Mouse (Mus musculus) forebrain, embryonic 10.5 days (tissue): Measurements from ENCODE around the gene Tex26. TPM values are rescaled to one million over a fixed set of nuclear protein-coding genes. Genes with fewer than 3 reads are reported as not detected.

Experiments
- DNase-seq: peaks from one replicate; pipeline ENCODE4 v3.0.0-alpha.2; 2017; ENCODE audit warnings: low spot score; ENCODE audit errors: extremely low spot score
- H3K27ac ChIP-seq: fragments of 300-500 bp; sonication (generic); 2 replicates; pipeline ENCODE4 v1.5.1; 2016; ENCODE audit warnings: mild to moderate bottlenecking
- H3K27me3 ChIP-seq: fragments of 300-500 bp; sonication (generic); 2 replicates; pipeline ENCODE4 v1.6.1; 2016; ENCODE audit warnings: mild to moderate bottlenecking; ENCODE audit not compliant: poor library complexity, severe bottlenecking
- H3K36me3 ChIP-seq: fragments of 300-500 bp; sonication (generic); replicated peaks from 2 replicates; pipeline ENCODE4 v1.6.1; 2016; ENCODE audit warnings: mild to moderate bottlenecking, moderate library complexity
- H3K4me1 ChIP-seq: fragments of 300-500 bp; sonication (generic); 2 replicates; pipeline ENCODE4 v1.6.1; 2016
- H3K4me3 ChIP-seq: fragments of 300-500 bp; sonication (generic); 2 replicates; pipeline ENCODE4 v1.5.1; 2016; ENCODE audit warnings: mild to moderate bottlenecking, moderate library complexity
- H3K9me3 ChIP-seq: fragments of 300-500 bp; sonication (generic); 2 replicates; pipeline ENCODE4 v1.6.1; 2016; ENCODE audit warnings: mild to moderate bottlenecking, moderate library complexity
- WGBS: fragments of 180-500 bp; shearing (Covaris S2); methylation state at CpG from one replicate; pipeline ENCODE4 v1.1.7; 2016; 5-methylcytosine and 5-hydroxymethylcytosine counted together
- polyA plus RNA-seq: library from polyadenylated mRNA; unstranded; fragments of >200 nt; fragmentation: Nextera tagmentation; extraction: Ambion mirVana; gene quantifications from 2 replicates; pipeline ENCODE4 v1.2.1, GENCODE M21; 2016

Gene Tex26
- polyA plus RNA-seq, 1 experiment from 2014 or later: 1.5 TPM

GRCm38 (mm10) chr5:149503423-149504175 lies 64.1 kb downstream of the Tex26 start:
- no peak for DNase-seq
- Histone ChIP-seq H3K36me3 (no peaks in the 10 kb centered on the region), H3K27me3 (peaks cover 65% of the 10 kb centered on the region), H3K4me1 (peaks cover 18% of the 10 kb centered on the region), H3K4me3 (no peak overlapping the region), H3K9me3 (peaks cover 4% of the 10 kb centered on the region; the same call in 1 of the 2 replicates), H3K27ac (no peak overlapping the region)
- 89% methylated on average over 23 of the region's 23 CpGs for WGBS

- no peaks in the 10 kb centered on the region for H3K36me3 ChIP-seq
- H3K27me3 ChIP-seq: peaks cover 65% of the 10 kb centered on the region
- no peak for DNase-seq
- peaks cover 17% of the 10 kb centered on the region for H3K4me1 ChIP-seq
- H3K4me3 ChIP-seq: no peak overlapping the region
- WGBS: 94% methylated on average over 8 of the region's 8 CpGs
- H3K9me3 ChIP-seq: peaks cover 4% of the 10 kb centered on the region; the same call in 1 of the 2 replicates
- no peak overlapping the region for H3K27ac ChIP-seq
Measured at GRCm38 (mm10) chr5:149504985-149505384, 65.5 kb downstream of the Tex26 start.

GRCm38 (mm10) chr5:149506033-149506432 lies 66.6 kb downstream of the Tex26 start:
- no peak for DNase-seq
- Histone ChIP-seq H3K27ac (no peak overlapping the region), H3K9me3 (peaks cover 4% of the 10 kb centered on the region; the same call in 1 of the 2 replicates), H3K36me3 (no peaks in the 10 kb centered on the region), H3K27me3 (peaks cover 61% of the 10 kb centered on the region), H3K4me1 (peaks cover 21% of the 10 kb centered on the region), H3K4me3 (no peak overlapping the region)
- whole genome bisulfite sequencing: 98% methylated on average over 2 of the region's 2 CpGs

DNA sequence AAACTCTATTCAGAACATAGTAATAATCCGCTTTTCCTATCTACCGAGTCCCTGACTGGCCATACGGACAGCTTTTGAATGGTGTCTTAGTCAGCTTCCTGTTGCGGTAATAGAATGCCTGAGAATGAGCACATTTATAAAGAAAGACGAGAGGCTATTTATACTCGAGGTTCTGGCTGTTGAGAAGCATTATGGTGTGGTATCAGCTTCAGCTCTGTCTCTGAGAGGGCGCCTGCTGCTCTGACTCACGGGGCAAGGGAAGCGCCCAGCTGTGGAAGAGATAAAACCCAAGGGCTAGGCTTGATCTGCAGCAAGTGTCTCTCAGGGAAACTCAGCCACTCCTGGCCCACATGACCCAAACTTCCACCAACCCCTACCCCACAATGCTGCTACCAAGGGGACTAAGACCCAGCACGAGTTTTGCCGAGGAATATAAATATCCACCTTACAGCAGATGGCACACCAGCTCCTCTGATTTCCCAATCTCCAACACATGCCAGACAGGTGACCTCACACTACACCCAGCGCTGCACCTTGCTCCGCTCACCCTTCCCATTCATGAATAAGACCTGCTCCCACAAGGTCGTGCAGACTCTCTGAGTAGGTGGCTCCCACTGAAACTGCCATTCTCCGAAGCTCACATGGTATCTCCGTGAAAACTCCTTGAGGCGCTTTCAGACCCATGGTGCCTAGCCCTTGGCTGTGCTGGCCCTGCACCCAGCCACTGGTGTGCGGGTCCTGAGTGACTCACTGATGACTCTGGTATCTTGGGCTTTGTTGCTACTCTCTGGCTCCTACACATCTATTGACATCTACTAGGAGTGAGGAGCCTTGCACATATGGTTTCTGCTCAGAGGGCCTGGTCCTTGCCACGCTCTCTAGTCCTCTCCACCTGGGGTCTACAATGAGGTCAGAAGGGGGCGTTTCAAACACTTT lies 68.9 kb downstream of the Tex26 start:
- Histone ChIP-seq H3K9me3 (peaks cover 4% of the 10 kb centered on the region; the same call in 1 of the 2 replicates), H3K4me1 (peaks cover 40% of the 10 kb centered on the region), H3K27ac (no peak overlapping the region), H3K4me3 (no peak overlapping the region), H3K36me3 (no peaks in the 10 kb centered on the region), H3K27me3 (peaks cover 45% of the 10 kb centered on the region; the same call in 1 of the 2 replicates)
- WGBS: 87% methylated on average over 20 of the region's 20 CpGs
- no peak for DNase-seq

DNA sequence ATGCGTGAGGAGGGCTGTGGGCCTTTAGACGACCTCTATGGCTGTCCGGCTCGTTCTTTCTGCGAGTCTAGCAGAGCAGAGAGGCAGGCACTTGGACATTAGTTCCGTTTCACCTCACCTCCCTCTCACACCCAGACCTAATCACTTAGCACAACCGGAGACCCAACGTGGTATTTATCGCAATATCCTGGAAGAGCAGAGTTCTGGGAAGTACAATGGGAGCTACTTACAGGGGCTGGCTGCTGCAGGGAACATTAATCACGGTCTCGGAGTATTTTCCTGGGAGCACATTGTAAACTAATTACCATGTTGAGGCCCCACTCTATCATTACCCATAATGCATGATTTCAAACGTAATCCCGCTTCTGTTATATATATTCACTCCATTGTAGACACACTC lies 70.9 kb downstream of the Tex26 start:
- Histone ChIP-seq H3K9me3 (peaks cover 4% of the 10 kb centered on the region; the same call in 1 of the 2 replicates), H3K27me3 (peaks cover 26% of the 10 kb centered on the region; the same call in 1 of the 2 replicates), H3K4me1 (peaks cover 57% of the 10 kb centered on the region), H3K36me3 (no peaks in the 10 kb centered on the region), H3K4me3 (no peak overlapping the region), H3K27ac (peak overlapping the region; percentile 72; the same call in 1 of the 2 replicates)
- no peak for DNase-seq
- 76% methylated on average over 13 of the region's 13 CpGs for whole genome bisulfite sequencing

DNA sequence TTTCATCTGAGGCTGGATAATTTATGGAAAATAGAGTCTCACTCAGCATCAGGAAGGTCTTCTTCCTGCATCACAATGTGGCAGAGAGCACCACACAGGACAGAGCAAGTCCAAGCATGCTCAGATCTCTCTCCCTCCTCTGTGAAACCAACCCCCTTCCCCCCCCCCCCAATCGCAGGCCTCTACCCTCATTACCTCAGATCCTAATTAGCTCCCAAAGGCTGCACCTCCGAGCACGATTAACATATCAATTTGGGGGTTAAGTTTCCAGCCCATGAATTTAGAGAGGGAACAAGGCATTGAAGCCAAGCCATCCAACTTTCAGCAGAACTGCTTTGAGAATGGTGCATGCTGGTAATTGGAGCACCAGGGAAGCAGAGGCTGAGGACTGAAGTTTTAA lies 73.2 kb downstream of the Tex26 start:
- Histone ChIP-seq H3K27me3 (peaks cover 36% of the 10 kb centered on the region; the same call in 1 of the 2 replicates), H3K27ac (peak overlapping the region; percentile 83), H3K36me3 (no peaks in the 10 kb centered on the region), H3K9me3 (no peaks in the 10 kb centered on the region), H3K4me3 (peak overlapping the region; percentile 23; the same call in 1 of the 2 replicates), H3K4me1 (peaks cover 69% of the 10 kb centered on the region)
- 20% methylated on average over 3 of the region's 3 CpGs for WGBS
- DNase-seq: peak; percentile 53

GRCm38 (mm10) chr5:149513438-149514086 lies 74.1 kb downstream of the Tex26 start:
- Histone ChIP-seq H3K36me3 (no peaks in the 10 kb centered on the region), H3K9me3 (no peaks in the 10 kb centered on the region), H3K4me1 (peaks cover 75% of the 10 kb centered on the region), H3K27me3 (peaks cover 34% of the 10 kb centered on the region; the same call in 1 of the 2 replicates), H3K27ac (peak overlapping the region; percentile 83), H3K4me3 (peak overlapping the region; percentile 23; the same call in 1 of the 2 replicates)
- peak; percentile 35 for DNase-seq
- 50% methylated on average over 9 of the region's 9 CpGs for WGBS

DNA sequence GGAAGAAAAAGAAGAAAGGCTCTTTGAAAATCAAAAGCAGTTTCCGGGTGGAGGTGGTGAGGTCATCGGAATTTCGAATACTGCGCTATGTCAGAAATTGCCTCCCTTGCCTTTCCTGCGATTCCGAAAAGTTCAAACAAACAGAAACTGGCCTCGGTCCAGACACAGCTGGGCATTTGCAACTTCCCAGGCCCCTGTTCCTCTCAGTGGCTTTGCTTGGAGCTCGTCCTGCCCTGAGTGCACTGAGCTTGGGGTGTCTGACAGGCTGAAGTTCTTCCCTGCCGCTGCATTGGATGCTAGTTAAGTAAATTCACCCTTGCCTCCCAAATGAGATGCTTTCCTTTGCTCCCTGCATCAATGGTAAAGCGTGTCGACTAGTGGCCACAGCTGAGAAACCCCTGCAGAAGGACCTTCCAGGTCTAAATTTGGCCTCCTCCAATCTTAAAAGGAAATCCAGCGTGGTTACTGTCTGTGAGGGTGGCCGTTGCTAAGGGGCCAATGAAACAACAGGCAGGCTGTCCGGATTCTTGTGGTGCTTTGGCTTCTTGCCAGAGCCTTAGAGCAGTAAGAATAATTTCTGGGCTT lies 74.7 kb downstream of the Tex26 start:
- peak; percentile 60 for DNase-seq
- WGBS: 31% methylated on average over 14 of the region's 14 CpGs
- Histone ChIP-seq H3K4me3 (peak overlapping the region; percentile 23; the same call in 1 of the 2 replicates), H3K27ac (peak overlapping the region; percentile 83), H3K9me3 (no peaks in the 10 kb centered on the region), H3K36me3 (no peaks in the 10 kb centered on the region), H3K27me3 (peaks cover 28% of the 10 kb centered on the region; the same call in 1 of the 2 replicates), H3K4me1 (peaks cover 75% of the 10 kb centered on the region)

- Histone ChIP-seq H3K4me3 (peak overlapping the region; percentile 23; the same call in 1 of the 2 replicates), H3K27ac (peak overlapping the region; percentile 83), H3K9me3 (no peaks in the 10 kb centered on the region), H3K36me3 (no peaks in the 10 kb centered on the region), H3K27me3 (peaks cover 27% of the 10 kb centered on the region; the same call in 1 of the 2 replicates), H3K4me1 (peaks cover 71% of the 10 kb centered on the region)
- WGBS: 66% methylated on average over 3 of the region's 3 CpGs
- DNase-seq: no peak
Measured at GRCm38 (mm10) chr5:149514890-149515289, 75.4 kb downstream of the Tex26 start.

DNA sequence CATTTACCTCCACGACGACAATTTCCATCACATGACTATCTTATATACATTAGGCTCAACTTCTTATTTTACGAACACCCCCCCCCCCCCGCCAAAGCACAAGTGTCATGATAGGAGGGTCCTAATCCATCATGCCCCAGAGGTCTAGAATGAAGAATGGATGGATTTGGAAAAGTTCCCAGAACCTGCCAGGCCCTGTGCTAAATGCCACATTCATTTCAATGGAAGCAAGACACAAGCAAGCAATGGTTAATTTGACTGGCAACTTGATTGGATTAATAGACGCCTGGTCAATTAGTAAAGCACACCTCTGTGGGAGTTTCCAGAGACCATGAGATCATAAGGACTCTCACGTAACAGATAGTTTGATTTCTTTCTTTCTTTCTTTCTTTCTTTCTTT lies 77.7 kb downstream of the Tex26 start:
- 0 out of 2 replicates have a peak overlapping the region, but pooled peaks have one; percentile 83 for H3K27ac ChIP-seq
- WGBS: 78% methylated on average over 6 of the region's 6 CpGs

More for the DNA sequence above, 77.7 kb downstream of the Tex26 start:
- H3K9me3 ChIP-seq: no peaks in the 10 kb centered on the region
- no peak overlapping the region for H3K4me3 ChIP-seq
- DNase-seq: no peak
- no peaks in the 10 kb centered on the region for H3K36me3 ChIP-seq
- peaks cover 63% of the 10 kb centered on the region for H3K4me1 ChIP-seq
- peaks cover 21% of the 10 kb centered on the region; the same call in 1 of the 2 replicates for H3K27me3 ChIP-seq
